Mouse (Mus musculus) macrophage (primary cell): ENCODE results near the gene Dock8. TPM values are rescaled to one million over a fixed set of nuclear protein-coding genes. Genes with fewer than 3 reads are reported as not detected.

Experiments used
- H3K27ac ChIP-seq: fragments of 350-480 bp; formaldehyde crosslinking; 2 replicates; pipeline ENCODE4 v1.9.0; 2021
- H3K36me3 ChIP-seq: fragments of 350-480 bp; formaldehyde crosslinking; 2 replicates; pipeline ENCODE4 v1.9.0; 2021; ENCODE audit errors: inconsistent target
- H3K4me3 ChIP-seq: fragments of 350-480 bp; formaldehyde crosslinking; 2 replicates; pipeline ENCODE4 v1.9.0; 2021; ENCODE audit errors: inconsistent target
- H3K79me2 ChIP-seq: fragments of 350-480 bp; formaldehyde crosslinking; 2 replicates; pipeline ENCODE4 v1.9.0; 2021; ENCODE audit errors: inconsistent target
- WGBS: methylation state at CpG from one replicate; pipeline ENCODE4 v1.1.7; 2026; ENCODE audit warnings: inconsistent platforms; ENCODE audit not compliant: missing documents; 5-methylcytosine and 5-hydroxymethylcytosine counted together
- polyA plus RNA-seq: library from polyadenylated mRNA; stranded (reverse); fragments of 250-400 nt; gene quantifications from 3 replicates; pipeline ENCODE4 v1.2.4, GENCODE M21; 2018; ENCODE audit warnings: inconsistent platforms
- total RNA-seq, 78 experiments: library from RNA; depleted of rRNA; stranded (reverse); fragments of 250-400 nt; gene quantifications; 1 replicate in 9 of 78; 2 replicates in 24 of 78; 3 replicates in 43 of 78; 4 replicates in 2 of 78; pipeline ENCODE4 v1.2.4; 2018; ENCODE audit warnings: inconsistent platforms in 56 of 78

The Dock8 gene
- total RNA-seq (2018; cell fraction: chromatin; rRNA removed): 100 to 1,000 TPM in 21 of 26 experiments, 10 to 100 TPM in 5; 26.4 to 284 (median 186) TPM
- total RNA-seq (2018; cell fraction: cytosol; rRNA removed): 100 to 1,000 TPM in 1 of 26 experiments, 10 to 100 TPM in 25; 43.4 to 106 (median 61.6) TPM
- 100 to 1,000 TPM in 19 of 26 experiments, 10 to 100 TPM in 7; 29.5 to 215 (median 138) TPM for total RNA-seq (2018; cell fraction: nucleus; rRNA removed)
- 41.2 to 71.9 TPM (median 45.5 TPM) in 3 replicates for polyA plus RNA-seq

DNA sequence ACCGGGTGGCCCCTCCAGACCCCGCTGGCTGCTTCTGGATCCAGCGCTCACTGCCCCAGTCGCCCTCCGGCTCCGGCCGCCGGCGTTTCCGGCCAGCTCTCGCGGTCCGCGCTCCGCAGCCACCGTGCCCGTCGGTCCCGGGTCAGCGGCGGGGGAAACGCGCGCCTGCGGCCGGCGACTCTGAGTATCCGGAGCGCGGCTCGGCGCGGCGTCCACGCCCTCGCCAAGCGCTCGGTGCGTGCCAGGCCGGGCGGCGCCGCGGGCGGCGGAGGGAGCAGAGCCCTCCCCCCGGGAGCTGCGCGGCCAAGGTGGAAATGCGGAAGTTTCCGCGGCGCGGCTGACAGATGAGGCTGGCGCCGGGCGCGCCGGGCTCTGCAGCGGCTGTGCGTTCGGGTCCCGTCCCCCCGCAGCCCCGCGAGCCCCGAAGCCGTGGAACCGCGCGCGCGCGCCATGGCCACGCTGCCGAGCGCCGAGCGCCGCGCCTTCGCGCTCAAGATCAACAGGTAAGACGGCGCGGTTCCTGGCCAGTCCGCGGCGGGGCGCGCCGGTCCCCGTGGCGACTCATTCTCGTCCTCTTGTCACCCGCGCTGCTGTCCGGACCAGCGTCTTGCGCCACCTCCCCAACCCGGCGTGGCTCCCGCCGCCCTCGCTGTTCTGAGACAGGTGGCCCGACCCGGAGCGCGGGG, at the start of gene Dock8:
Dock8 (plus strand) TSS at position 334 of the 686 bp plus-strand sequence.
- peak within 1 kb of the TSS; percentile 77 for H3K4me3 ChIP-seq
- H3K36me3 ChIP-seq: no peaks in the 10 kb centered on the region
- peaks cover 56% of the 10 kb centered on the region for H3K79me2 ChIP-seq
- under 1% methylated on average over 104 of the region's 109 CpGs for WGBS
- H3K27ac ChIP-seq: peak within 1 kb of the TSS; percentile 91

DNA sequence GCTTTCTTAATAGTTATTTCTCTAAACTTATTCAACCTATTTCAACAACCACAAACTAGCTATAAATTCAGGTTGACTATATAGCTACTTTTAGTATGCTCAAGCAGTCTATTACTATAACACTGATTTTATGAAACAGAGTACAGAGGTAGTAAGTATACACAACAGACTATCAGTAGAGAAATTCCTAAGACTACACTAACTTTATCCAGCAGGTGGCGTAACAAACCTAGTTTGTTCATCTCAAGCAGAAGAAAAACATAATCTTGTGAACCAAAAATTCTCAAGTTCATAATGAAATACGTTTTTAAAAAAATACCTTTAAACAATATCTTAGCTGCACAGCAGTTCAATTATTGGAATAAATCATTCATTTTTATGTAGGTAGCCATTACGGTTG, 40.8 kb upstream of the Dock8 start:
- Histone ChIP-seq H3K27ac (no peak overlapping the region), H3K36me3 (no peaks in the 10 kb centered on the region), H3K79me2 (peaks cover 28% of the 10 kb centered on the region), H3K4me3 (no peak overlapping the region)
- 37% methylated on average over 3 of the region's 3 CpGs for WGBS

DNA sequence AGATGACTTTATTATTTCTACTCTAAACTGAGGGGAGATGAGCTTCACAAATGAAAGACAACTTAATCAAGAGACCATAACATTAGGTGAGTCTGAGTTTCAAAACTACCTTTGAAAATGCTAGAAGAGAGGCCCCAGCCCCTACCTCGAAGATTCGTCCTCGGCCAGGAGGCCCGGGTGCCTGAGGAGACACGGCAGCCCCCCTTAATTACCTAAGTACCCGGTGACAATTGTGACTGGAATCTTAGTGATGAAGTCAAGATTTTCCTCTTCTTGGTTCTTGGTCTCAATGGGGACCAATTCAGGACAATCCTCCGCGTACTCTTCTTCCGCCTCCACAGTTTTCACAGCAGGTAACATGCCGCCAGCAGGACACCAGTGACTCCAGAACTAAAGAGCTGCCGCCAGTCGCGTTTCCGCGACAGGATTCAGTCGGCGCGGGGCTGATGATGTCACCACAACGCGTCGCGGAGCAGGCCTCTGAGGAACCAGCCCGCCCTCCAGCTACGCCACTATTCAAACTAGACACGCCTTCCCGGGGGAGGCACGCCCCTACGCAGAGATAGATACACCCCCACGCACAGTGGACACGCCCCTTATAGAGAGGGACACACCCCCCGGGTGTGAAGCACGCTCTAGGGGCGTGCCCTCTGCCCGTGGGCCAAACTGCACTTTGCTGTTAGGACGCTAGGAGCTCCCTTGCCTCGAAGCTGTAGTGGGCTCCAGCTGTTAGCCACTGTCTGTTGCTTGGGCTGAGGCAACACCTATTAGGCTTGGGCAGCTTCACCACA, 38.0 kb upstream of the Dock8 start, which contains the start of gene Cbwd1:
Cbwd1 (minus strand) TSS at position 439 of the 791 bp plus-strand sequence.
- H3K36me3 ChIP-seq: no peaks in the 10 kb centered on the region
- under 1% methylated on average over 35 of the region's 36 CpGs for WGBS
- peak within 1 kb of the TSS; percentile 46 for H3K27ac ChIP-seq

DNA sequence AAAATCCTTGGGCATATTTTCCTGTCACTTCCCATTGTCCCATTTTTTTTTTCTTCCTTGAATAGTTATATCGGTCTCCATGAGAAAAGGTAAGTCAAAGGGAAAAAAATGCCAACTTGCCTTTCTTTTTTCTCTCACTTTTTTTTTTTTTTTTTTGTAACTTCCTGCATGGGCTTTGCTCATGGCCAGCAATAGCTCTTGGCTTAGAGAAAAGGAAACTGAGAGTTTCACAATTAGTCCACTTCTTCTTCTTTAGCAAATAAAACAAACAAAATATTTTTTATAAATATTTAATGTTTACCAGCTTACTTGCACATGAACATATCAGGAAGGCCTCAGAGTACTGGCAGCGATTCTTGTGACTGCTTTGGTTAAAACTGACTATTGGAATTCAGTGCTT, 33.1 kb upstream of the Dock8 start:
- WGBS: 14% methylated on average over 2 of the region's 2 CpGs
- Histone ChIP-seq H3K27ac (peak overlapping the region; percentile 97), H3K79me2 (peaks cover 1% of the 10 kb centered on the region), H3K4me3 (no peak overlapping the region), H3K36me3 (no peaks in the 10 kb centered on the region)

More for the DNA sequence above, 38.0 kb upstream of the Dock8 start, which contains the start of gene Cbwd1:
- peak within 1 kb of the TSS; percentile 94 for H3K4me3 ChIP-seq
- H3K79me2 ChIP-seq: peaks cover 28% of the 10 kb centered on the region

DNA sequence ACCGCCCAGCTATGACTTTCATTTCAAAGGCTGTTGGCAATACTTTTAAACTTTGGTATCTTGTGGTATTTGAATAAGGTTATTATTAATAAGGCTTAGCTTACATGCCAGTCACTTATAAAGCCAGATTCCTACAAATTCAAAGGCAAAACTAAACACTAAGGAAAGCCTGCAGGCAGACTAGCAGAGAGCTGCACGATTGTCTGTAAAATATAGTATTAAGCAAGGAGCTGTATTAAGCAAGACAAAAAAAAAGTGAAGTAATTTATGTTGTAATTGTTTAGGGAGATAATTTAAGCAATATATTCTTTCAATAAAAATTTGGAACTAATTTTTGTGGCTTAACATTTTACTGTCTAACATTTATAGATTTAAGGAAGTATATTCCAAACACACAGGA, 32.4 kb upstream of the Dock8 start:
- Histone ChIP-seq H3K4me3 (no peak overlapping the region), H3K79me2 (no peaks in the 10 kb centered on the region), H3K27ac (peak overlapping the region; percentile 97), H3K36me3 (no peaks in the 10 kb centered on the region)
- 16% methylated on average over 2 of the region's 2 CpGs for WGBS

DNA sequence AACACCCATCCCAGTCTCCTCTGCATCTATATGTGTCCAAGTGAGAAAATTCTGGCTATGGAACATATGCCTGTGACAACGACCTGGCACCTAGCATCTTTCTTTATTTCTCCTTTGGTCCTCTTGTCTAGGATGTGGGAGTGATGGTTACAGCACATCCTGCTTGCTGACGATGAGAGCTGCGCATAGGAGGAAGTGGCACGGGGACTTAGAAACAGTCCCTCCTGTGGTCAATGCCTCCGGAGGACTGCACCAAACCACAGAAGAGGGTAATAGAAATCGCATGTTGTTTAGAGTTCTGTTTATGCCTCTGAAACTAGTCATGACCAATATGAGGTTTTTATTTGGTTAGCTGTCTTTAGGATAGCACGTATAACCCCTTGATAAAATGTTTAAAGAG, 28.0 kb upstream of the Dock8 start:
- no peaks in the 10 kb centered on the region for H3K36me3 ChIP-seq
- no peaks in the 10 kb centered on the region for H3K79me2 ChIP-seq
- no peak overlapping the region for H3K4me3 ChIP-seq
- H3K27ac ChIP-seq: peak overlapping the region; percentile 46
- 0% methylated on average over 7 of the region's 7 CpGs for WGBS

DNA sequence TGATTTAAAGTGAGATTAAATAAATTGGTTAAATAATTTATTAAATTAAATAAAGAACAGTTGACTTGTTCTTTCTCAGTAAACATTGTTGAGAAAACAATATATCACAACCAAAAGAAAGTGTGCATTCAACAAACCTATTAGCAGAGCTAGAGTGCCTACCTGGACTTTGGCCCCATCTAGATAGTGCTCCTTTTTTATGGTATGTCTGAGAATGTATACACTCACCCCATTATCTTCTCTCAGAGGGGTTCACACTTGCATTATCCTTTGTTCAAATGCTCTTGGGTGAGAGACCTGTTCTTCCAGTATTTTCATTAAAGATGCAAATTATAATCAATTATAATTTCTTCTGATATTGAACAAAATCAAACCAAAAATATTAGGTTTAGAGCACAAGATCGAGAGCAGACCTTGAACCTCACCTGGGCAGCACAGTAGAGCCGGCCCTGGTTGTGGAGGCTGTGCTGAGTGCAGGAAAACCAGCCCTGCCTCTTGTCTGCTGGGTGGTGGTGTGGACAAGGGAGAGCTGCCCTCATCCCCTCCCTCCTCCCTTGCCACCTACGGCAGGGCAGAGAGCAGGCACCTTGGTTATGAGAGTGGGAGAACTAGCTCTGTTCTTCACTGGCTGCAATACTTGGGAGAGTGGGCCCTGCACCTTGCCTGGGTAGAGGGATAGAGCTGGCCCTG, 26.5 kb upstream of the Dock8 start:
- Histone ChIP-seq H3K27ac (no peak overlapping the region), H3K36me3 (no peaks in the 10 kb centered on the region), H3K4me3 (no peak overlapping the region), H3K79me2 (no peaks in the 10 kb centered on the region)
- 83% methylated on average over 3 of the region's 3 CpGs for WGBS

DNA sequence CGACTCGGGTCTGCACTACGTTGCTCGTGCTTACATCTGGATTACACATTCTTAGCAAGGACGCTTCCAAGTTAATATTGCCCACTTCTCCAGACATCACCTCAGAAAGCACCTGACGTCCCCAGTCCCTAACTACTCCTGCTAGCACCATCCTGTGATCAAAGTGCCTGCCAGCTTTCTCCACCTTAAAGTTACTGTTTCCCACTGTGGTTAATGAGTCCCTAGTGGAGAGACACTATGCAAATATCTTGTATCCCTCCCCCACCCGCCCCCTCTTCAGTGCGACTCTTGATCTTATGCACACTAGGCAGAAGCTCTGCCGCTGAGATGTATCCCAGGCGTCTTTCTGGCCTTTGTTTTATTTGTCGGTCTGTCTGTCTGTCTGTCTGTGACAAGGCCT, 21.3 kb upstream of the Dock8 start:
- H3K4me3 ChIP-seq: no peak overlapping the region
- 94% methylated on average over 11 of the region's 11 CpGs for WGBS
- no peaks in the 10 kb centered on the region for H3K79me2 ChIP-seq
- no peak overlapping the region for H3K27ac ChIP-seq
- H3K36me3 ChIP-seq: no peaks in the 10 kb centered on the region

DNA sequence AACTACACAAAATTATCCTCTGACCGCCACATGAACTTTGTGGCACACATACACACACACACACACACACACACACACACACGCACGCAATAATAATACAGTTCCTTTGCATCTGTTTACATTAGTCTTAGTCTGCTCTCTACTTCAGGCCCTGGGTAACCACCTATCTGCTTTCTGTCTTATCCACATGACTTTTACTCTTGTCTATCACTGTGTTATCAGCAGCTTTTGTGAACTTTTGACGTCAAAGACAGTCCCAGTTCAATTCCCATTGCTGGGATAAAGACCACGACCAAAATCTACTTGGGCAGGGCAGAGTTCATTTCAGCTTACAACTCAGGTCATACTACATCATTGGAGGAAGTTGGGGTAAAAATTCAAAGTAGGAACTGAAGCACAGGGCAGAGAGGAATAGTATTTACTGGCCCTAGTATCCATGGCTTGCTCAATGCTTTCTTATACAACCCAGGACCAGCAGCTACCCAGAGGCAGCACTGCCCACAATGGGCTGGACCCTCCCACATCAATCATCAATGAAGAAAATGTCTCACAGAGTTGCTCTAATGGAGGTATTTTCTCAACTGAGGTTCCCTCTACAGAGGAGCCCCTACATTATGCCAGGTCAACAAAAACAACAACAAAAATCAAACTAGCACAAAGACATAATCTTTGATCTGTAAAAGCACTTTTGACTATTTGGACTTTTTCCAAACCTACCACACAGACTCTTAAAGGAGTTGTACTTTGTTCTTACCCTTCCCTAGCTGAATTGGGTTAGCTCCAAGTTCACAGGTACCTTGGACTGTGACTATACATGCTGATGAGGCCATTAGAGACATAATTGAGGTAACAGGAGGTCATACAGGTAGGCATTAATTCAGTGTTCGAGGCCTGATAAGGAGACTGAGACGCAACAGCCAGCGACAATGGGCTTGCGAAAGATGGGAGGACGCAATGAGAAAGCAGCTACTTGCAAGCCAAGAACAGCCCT, 20.2 kb upstream of the Dock8 start:
- Histone ChIP-seq H3K36me3 (no peaks in the 10 kb centered on the region), H3K79me2 (no peaks in the 10 kb centered on the region), H3K4me3 (no peak overlapping the region), H3K27ac (no peak overlapping the region)
- WGBS: 72% methylated on average over 9 of the region's 10 CpGs

DNA sequence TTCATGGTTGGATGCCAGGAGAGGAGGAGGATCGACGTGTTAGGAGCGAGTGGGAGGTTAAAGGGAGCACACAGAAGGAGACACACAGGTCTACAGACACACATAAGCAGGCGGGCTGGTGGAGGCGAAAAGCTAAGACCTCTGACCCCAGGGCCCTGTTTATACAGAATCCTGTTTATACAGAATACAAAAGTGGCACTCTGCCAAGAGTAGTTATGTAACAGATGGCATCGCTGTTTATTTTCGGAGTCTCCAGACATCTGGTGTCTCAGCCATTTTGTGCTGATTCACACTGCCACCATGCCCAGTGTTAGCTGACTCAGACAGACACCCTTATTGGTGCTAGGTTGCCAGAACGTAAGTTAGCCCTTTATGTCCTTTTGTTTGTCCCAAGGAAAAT, 18.0 kb upstream of the Dock8 start:
- 54% methylated on average over 8 of the region's 8 CpGs for WGBS
- H3K27ac ChIP-seq: peak overlapping the region; percentile 10

DNA sequence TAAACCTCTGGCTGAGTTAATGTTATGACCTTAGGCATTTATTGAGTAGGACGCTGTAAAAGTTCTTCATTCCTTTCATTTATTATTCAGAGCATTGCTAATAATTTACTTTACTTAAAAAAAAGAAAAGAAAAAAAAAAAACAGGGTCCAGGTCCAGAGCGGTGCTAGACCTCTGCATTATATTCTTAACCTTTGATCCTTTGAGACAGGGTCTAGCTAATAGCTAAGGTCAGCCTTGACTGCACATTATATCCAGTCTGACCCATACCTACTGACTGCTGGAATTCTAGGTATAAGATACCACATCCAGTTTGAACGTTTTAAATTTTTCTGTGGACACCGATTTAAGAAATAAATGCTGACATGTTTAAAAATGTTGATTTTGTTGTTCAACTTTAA, 16.3 kb upstream of the Dock8 start:
- 93% methylated on average over 4 of the region's 4 CpGs for WGBS
- H3K79me2 ChIP-seq: no peaks in the 10 kb centered on the region
- no peaks in the 10 kb centered on the region for H3K36me3 ChIP-seq
- H3K27ac ChIP-seq: no peak overlapping the region
- no peak overlapping the region for H3K4me3 ChIP-seq

More for the DNA sequence above, 18.0 kb upstream of the Dock8 start:
- no peak overlapping the region for H3K4me3 ChIP-seq
- no peaks in the 10 kb centered on the region for H3K36me3 ChIP-seq
- H3K79me2 ChIP-seq: no peaks in the 10 kb centered on the region

DNA sequence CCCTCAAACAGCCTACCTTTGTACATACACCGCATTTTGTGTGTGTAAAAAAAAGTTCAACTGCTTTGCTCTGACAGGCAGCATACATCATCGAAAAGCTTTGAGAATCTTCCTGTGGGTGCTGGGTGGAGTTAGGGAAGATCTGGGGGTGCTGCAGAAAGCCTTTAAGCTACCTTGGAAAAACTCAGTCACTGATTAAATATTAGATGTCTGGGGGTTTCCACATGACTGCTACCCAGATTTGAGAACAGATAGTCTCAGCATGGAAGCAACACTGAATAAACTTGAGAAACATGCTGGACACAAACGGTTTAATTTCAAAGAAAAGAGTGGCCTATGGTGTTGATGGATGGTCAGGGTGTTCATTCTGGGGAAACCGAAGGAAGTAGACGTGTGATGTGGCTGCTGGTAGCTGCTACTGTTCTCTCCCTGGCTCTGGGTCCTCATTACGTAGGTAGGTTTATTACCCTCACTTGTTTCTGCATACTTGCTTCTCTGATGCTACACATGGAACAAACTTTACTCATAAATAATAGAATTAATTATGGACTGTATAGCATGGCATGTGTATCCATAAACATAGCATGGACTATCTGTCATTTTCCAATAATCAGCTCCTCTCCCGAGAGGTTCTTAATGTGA, 15.4 kb upstream of the Dock8 start:
- Histone ChIP-seq H3K4me3 (no peak overlapping the region), H3K79me2 (no peaks in the 10 kb centered on the region), H3K27ac (no peak overlapping the region), H3K36me3 (no peaks in the 10 kb centered on the region)
- 64% methylated on average over 7 of the region's 7 CpGs for WGBS

DNA sequence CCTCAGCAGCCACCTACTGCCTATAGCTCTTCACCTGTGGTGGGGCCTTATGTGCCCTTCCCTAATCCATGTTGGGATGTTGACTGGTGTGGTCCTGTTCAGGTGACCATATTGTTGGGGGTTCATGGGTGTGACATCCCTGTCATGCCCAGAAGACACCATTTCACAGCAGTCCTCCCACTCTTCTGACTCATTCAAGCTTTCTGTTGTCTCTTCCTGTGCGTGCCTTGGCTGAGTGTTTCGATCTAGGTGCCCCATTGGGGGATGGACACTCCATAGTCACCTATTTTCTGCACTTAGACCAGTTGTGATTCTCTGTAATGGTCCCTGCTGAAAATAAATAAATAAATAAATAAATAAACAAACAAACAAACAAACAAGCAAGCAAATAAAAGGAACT, 14.3 kb upstream of the Dock8 start:
- WGBS: 94% methylated on average over 2 of the region's 2 CpGs
- Histone ChIP-seq H3K36me3 (no peaks in the 10 kb centered on the region), H3K79me2 (no peaks in the 10 kb centered on the region), H3K27ac (no peak overlapping the region), H3K4me3 (no peak overlapping the region)
